Mouse (Mus musculus) midbrain, embryonic 10.5 days (tissue): Measurements from ENCODE around the gene Adgrl3. TPM values are rescaled to one million over a fixed set of nuclear protein-coding genes. Genes with fewer than 3 reads are reported as not detected.

Experiments used
- DNase-seq: peaks from one replicate; pipeline ENCODE4 v3.0.0-alpha.2; 2017; ENCODE audit warnings: low spot score
- H3K27ac ChIP-seq: fragments of 300-500 bp; sonication (generic); replicated peaks from 2 replicates; pipeline ENCODE4 v1.5.1; 2016; ENCODE audit warnings: mild to moderate bottlenecking
- H3K27me3 ChIP-seq: fragments of 300-500 bp; sonication (generic); 2 replicates; pipeline ENCODE4 v1.6.1; 2016; ENCODE audit warnings: low read depth, mild to moderate bottlenecking; ENCODE audit not compliant: poor library complexity, severe bottlenecking
- H3K36me3 ChIP-seq: fragments of 300-500 bp; sonication (generic); 2 replicates; pipeline ENCODE4 v1.6.1; 2016; ENCODE audit warnings: mild to moderate bottlenecking, moderate library complexity
- H3K4me1 ChIP-seq: fragments of 300-500 bp; sonication (generic); 2 replicates; pipeline ENCODE4 v1.6.1; 2016
- H3K4me3 ChIP-seq: fragments of 300-500 bp; sonication (generic); 2 replicates; pipeline ENCODE4 v1.5.1; 2016; ENCODE audit warnings: mild to moderate bottlenecking, moderate library complexity
- H3K9me3 ChIP-seq: fragments of 300-500 bp; sonication (generic); replicated peaks from 2 replicates; pipeline ENCODE4 v1.6.1; 2016; ENCODE audit warnings: mild to moderate bottlenecking
- WGBS: fragments of 180-500 bp; shearing (Covaris S2); methylation state at CpG from one replicate; pipeline ENCODE4 v1.1.7; 2016; 5-methylcytosine and 5-hydroxymethylcytosine counted together
- polyA plus RNA-seq: library from polyadenylated mRNA; unstranded; fragments of >200 nt; fragmentation: Nextera tagmentation; extraction: Ambion mirVana; gene quantifications from 2 replicates; pipeline ENCODE4 v1.2.1, GENCODE M21; 2016

Gene Adgrl3
- polyA plus RNA-seq, 1 experiment from 2014 or later, result 11.7 TPM

DNA sequence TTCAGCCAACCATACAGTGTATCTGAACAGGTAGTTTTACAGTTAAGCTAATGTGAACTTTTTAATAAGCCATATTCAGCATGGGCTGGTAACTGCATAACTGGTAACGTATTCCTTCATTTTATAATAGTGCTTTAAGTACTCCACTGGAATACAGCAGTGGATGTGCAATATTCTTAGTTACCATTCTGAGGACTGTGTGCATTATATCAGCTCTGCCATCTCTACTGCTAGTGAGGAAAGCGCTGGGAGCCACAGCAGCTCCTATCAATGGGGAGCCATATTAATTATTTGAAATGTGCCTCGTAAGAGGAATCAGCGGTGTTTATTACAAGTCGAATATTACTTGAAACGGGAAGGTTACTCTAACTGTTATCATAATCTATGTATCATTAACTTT, 539.0 kb downstream of the Adgrl3 start:
- DNase-seq, result no peak
- H3K27ac ChIP-seq, result no peak overlapping the region
- peaks cover 4% of the 10 kb centered on the region; the same call in 1 of the 2 replicates for H3K4me1 ChIP-seq
- no peaks in the 10 kb centered on the region for H3K27me3 ChIP-seq
- H3K4me3 ChIP-seq, result no peak overlapping the region
- no peaks in the 10 kb centered on the region for H3K36me3 ChIP-seq
- WGBS, result 93% methylated on average over 6 of the region's 6 CpGs
- no peaks in the 10 kb centered on the region for H3K9me3 ChIP-seq

DNA sequence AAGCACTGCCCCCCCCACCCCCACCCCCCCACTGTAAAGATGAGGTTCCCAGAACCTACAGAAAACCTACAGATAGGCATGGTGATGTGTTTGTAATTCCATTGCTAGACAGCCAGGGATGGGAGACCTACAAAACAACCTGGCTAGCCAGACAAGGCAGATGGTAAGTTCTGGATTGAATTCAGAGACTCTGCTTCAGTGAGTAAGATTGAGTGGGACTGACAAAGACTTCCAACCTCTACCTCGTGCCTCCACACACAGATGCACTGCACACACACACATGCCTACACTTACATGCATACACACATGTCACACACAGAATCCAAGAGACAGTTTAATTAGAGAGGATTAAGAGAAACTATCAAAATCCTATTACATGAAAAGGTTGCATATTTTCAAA, 544.4 kb downstream of the Adgrl3 start:
- Histone ChIP-seq H3K4me3 (no peak overlapping the region), H3K27ac (no peak overlapping the region), H3K27me3 (no peaks in the 10 kb centered on the region), H3K4me1 (no peaks in the 10 kb centered on the region), H3K36me3 (no peaks in the 10 kb centered on the region), H3K9me3 (no peaks in the 10 kb centered on the region)
- DNase-seq, result no peak
- 68% methylated on average over 1 of the region's 1 CpGs for WGBS

DNA sequence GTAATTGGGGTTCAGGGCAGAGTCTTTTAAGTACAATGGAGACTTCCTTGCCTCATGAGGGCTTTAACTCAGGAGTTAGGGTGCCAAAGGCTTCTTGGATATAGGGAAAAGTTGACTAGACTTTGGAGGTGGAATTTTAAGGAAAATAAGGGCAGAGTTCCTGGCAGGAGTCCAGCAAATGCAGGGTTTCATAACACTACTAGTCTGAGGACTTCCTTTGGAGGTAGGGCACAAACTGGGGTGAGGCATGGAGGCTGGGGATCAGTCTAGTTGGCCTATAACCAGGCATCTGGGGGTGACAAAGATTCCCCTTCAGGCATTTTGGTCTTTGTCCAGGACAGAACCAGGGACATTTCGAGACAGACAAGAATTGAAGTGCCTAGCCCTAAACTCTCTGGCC, 546.6 kb downstream of the Adgrl3 start:
- 95% methylated on average over 1 of the region's 1 CpGs for WGBS
- no peaks in the 10 kb centered on the region for H3K36me3 ChIP-seq

DNA sequence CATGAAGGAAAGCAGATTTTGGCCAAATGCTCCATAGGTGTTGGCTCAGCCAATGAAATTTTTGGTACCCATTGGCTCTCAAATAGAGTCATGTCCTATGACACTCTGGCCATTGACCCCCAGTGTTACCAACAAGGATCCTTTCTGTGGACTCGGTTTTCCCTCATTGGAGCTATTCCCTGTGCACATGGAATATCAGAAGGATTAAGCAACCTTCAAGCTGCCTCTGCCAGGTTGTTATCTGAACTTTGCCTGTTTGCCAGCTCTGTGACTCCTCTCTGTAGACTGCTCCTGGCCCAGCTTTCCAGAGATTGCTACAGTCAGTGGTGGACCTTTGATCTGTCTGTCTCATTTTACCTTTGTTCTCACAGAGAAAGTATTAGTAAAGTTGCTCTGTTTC, 548.8 kb downstream of the Adgrl3 start:
- Histone ChIP-seq H3K27me3 (no peaks in the 10 kb centered on the region), H3K27ac (no peak overlapping the region), H3K4me3 (no peak overlapping the region), H3K4me1 (no peaks in the 10 kb centered on the region), H3K9me3 (no peaks in the 10 kb centered on the region), H3K36me3 (no peaks in the 10 kb centered on the region)
- WGBS, result 86% methylated on average over 1 of the region's 1 CpGs
- DNase-seq, result no peak

More for the DNA sequence above, 546.6 kb downstream of the Adgrl3 start:
- DNase-seq, result no peak
- Histone ChIP-seq H3K9me3 (no peaks in the 10 kb centered on the region), H3K27me3 (no peaks in the 10 kb centered on the region), H3K4me1 (no peaks in the 10 kb centered on the region), H3K4me3 (no peak overlapping the region), H3K27ac (no peak overlapping the region)

DNA sequence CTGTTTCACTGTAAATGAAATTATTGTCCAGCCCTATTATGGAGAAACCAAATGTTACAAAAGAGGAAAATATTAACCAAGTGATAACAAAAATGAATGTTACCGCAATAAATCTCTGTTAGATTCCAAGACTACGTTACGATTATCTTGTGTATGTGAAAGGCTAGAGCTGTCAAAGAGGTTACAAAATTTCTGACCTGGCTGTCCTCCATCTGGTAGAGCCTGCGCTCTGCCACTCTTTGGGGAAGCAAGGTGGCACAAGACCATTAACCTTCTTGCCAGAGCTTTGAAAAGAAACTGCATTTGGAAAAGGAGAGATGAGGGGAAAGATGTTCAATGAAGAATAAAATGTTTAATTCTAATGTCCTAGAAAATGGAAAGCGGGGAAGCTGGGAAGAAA, 562.9 kb downstream of the Adgrl3 start:
- Histone ChIP-seq H3K4me1 (peaks cover 3% of the 10 kb centered on the region; the same call in 1 of the 2 replicates), H3K27me3 (no peaks in the 10 kb centered on the region), H3K36me3 (no peaks in the 10 kb centered on the region), H3K4me3 (no peak overlapping the region), H3K27ac (no peak overlapping the region), H3K9me3 (no peaks in the 10 kb centered on the region)
- DNase-seq, result no peak
- 90% methylated on average over 5 of the region's 5 CpGs for WGBS

DNA sequence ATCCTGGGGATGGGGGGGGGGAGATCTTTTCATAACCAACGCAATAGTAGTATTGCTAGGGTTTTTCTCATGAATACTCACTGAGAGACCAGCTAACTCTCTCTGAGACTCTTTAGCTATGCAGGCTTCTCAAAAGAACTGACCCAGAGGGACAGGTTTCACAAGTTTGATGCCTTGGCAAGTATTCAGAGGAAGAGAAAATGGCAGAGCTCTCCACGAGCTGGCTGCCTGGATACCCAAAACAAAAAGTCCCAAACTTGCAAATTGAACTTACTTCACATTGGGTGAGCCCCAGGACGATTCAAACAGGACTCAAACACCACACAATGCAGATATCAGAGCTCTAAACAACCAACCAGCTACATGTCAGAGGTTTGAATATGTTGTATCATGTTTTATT, 563.5 kb downstream of the Adgrl3 start:
- H3K4me3 ChIP-seq, result no peak overlapping the region
- DNase-seq, result no peak
- no peaks in the 10 kb centered on the region for H3K27me3 ChIP-seq
- no peak overlapping the region for H3K27ac ChIP-seq
- H3K36me3 ChIP-seq, result no peaks in the 10 kb centered on the region
- 59% methylated on average over 3 of the region's 3 CpGs for WGBS
- H3K9me3 ChIP-seq, result no peaks in the 10 kb centered on the region
- peaks cover 3% of the 10 kb centered on the region; the same call in 1 of the 2 replicates for H3K4me1 ChIP-seq

DNA sequence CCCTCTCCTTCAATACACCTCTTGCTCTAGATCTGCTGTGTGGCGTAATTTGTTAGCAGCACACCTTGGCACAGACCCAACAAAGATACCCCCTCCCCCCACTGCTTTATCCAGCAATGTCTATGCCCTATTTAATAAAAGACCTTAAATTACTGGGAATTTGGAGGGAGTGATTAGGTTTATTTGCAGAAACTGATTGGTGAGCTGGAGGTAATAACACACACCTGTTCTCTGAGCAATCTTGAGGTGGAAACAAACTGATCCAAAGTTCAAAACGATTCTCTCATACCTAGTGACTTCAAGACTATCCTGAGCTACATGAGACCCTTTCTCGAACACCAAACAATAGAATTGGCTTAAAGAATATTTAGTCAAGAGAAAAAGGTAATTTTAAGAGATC, 565.0 kb downstream of the Adgrl3 start:
- H3K4me1 ChIP-seq, result peaks cover 3% of the 10 kb centered on the region; the same call in 1 of the 2 replicates
- no peak for DNase-seq
- no peaks in the 10 kb centered on the region for H3K36me3 ChIP-seq
- no peak overlapping the region for H3K4me3 ChIP-seq
- H3K27ac ChIP-seq, result no peak overlapping the region
- no peaks in the 10 kb centered on the region for H3K9me3 ChIP-seq
- H3K27me3 ChIP-seq, result no peaks in the 10 kb centered on the region
- WGBS, result 87% methylated on average over 3 of the region's 3 CpGs

DNA sequence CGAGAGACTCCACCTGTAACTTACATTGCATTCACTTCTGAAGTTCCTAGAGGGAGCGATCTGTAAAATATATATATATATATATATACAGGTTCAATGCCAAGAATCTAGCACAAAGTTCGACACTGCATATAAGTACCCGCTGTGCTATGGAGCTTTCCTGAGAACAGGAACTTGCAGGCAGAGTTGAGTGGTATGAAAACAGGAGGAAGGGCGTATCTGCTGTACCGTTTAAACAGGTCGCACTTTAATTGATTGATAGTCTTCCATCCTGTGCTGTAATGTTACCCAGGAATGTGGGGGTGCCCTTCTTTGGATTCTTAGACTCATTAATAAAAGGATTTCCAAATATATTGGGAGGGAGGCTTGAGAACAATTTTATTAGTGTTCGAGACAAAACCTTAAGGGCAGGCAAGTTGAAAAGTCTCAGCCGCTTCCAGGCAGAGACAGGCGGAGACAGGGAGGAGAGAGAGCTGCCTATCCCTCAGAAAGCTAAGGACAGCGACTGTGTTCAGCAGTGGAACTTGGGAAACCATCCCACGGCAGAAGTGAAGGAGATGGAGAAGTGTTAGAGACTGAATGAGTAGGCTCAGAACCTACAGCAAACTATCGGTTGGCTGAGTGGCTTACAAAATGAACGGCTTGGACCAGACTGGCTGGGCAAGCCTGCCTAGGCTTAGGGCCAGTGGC, 570.2 kb downstream of the Adgrl3 start:
- no peaks in the 10 kb centered on the region for H3K36me3 ChIP-seq
- no peak overlapping the region for H3K27ac ChIP-seq
- no peak overlapping the region for H3K4me3 ChIP-seq
- H3K9me3 ChIP-seq, result no peaks in the 10 kb centered on the region
- no peak for DNase-seq
- WGBS, result 85% methylated on average over 14 of the region's 14 CpGs
- peaks cover 15% of the 10 kb centered on the region for H3K4me1 ChIP-seq
- H3K27me3 ChIP-seq, result no peaks in the 10 kb centered on the region

DNA sequence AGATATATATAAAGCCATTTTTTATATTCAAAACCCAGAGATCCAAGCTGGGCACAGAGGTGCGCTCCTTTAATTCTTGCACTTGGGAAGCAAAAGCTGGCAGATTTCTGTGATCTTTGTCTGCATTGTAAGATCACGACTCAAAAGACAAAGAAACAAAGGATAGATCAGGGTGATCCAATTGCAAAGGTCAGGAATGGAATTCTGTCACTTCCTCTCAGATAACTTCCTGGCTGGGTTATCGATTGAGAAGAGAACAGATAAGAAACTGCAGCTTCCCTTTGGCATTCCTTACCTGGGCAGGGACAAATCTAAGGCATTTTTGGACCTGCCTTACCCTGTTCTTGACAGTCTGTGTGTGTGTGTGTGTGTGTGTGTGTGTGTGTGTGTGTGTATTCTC, 571.5 kb downstream of the Adgrl3 start:
- no peak for DNase-seq
- Histone ChIP-seq H3K27ac (no peak overlapping the region), H3K9me3 (no peaks in the 10 kb centered on the region), H3K4me3 (no peak overlapping the region), H3K4me1 (peaks cover 15% of the 10 kb centered on the region), H3K27me3 (no peaks in the 10 kb centered on the region), H3K36me3 (no peaks in the 10 kb centered on the region)
- WGBS, result 27% methylated on average over 3 of the region's 3 CpGs

DNA sequence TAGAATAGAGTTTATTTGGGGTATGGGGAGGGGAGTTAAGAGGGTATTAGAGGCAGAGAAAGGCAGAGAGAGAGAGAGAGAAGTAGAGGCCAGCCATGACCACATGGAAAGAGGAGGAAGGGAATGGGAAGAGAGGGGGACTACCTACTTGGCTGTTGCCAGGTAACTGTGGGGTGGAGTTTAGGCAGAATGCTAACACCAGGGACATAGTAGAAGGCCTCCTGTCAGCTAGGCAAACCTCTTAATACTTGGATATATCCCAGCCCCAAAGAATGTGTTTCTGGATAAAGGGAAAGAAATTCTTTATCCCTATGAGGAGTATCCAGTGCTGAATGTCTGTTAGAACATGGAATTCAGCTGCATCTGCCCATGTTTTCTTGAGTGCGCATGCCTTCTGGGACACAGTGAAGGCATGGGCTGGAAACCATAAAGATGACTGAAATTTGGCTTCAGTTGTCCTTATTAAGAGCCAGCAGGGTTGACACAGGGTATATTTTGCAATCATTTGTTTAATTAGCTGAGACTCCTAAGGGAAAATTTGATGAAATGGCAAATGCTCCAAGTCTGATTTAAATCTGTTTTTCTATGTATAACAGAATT, 573.6 kb downstream of the Adgrl3 start:
- Histone ChIP-seq H3K27ac (no peak overlapping the region), H3K36me3 (no peaks in the 10 kb centered on the region), H3K4me3 (no peak overlapping the region), H3K27me3 (no peaks in the 10 kb centered on the region), H3K9me3 (no peaks in the 10 kb centered on the region), H3K4me1 (peaks cover 15% of the 10 kb centered on the region)
- no peak for DNase-seq
- 95% methylated on average over 1 of the region's 1 CpGs for WGBS

DNA sequence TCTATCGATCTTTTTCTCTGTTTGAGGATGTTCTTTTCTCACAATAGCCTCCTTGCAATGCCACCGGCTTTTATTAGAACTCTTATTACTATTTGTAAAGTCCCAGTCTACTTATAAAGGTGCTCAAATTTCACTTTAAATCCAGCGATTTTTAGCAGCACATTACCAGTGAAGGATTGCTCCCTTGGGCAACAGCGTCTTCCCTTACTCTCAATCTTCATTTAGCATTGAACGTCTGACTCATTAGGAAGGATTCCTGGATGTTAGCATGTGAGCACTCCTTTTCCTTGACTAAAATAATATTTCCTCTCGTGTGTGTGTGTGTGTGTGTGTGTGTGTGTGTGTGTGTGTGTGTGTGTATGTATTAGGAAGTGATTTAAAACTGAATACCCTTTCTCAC, 578.1 kb downstream of the Adgrl3 start:
- no peaks in the 10 kb centered on the region for H3K9me3 ChIP-seq
- whole genome bisulfite sequencing, result 74% methylated on average over 6 of the region's 6 CpGs
- no peaks in the 10 kb centered on the region for H3K4me1 ChIP-seq
- H3K27ac ChIP-seq, result no peak overlapping the region
- no peak overlapping the region for H3K4me3 ChIP-seq
- no peaks in the 10 kb centered on the region for H3K27me3 ChIP-seq
- H3K36me3 ChIP-seq, result no peaks in the 10 kb centered on the region
- DNase-seq, result no peak

DNA sequence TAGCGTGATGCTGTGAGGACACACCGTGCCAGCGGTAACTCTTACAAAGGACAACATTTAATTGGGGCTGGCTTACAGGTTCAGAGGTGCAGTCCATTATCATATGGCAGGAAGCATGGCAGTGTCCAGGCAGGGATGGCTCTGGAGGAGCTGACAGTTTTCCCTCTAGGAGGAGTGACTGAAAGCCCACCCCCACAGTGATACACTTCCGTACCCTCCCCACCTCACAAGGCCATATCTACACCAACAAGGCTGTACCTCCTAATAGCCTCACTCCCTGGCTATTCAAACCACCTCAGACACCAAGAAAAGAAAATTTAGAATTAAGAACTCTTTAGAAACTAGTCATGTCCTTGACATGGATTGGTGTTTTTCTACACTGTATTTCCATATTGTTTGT, 583.0 kb downstream of the Adgrl3 start:
- no peak overlapping the region for H3K4me3 ChIP-seq
- 86% methylated on average over 4 of the region's 4 CpGs for WGBS
- H3K4me1 ChIP-seq, result no peaks in the 10 kb centered on the region
- H3K27me3 ChIP-seq, result no peaks in the 10 kb centered on the region
- no peaks in the 10 kb centered on the region for H3K36me3 ChIP-seq
- no peaks in the 10 kb centered on the region for H3K9me3 ChIP-seq
- DNase-seq, result no peak
- no peak overlapping the region for H3K27ac ChIP-seq

DNA sequence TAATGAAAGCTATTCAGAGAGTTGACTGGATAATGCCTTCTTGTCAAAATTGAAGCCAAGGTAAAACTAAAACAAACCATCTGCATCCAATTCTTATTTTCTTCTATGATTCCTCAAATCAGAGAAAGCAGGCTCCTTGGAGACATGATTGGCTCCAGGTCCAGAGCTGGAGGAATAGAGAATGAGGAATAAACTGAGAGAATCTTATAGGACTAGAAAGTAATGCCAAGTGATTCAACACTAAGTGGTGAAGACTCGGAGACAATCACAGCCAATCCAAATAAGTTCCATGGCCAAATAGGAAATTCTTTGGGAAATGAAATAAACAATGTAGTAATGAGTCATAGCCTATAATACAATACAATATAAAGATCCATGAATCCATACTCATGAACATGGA, 585.7 kb downstream of the Adgrl3 start:
- Histone ChIP-seq H3K27ac (no peak overlapping the region), H3K4me1 (no peaks in the 10 kb centered on the region), H3K9me3 (no peaks in the 10 kb centered on the region), H3K36me3 (no peaks in the 10 kb centered on the region), H3K27me3 (no peaks in the 10 kb centered on the region), H3K4me3 (no peak overlapping the region)
- WGBS, result 93% methylated on average over 1 of the region's 1 CpGs
- no peak for DNase-seq
